Mouse (Mus musculus) spleen, adult 10 weeks (tissue): ENCODE data around the gene Snrpb. TPM values are rescaled to one million over a fixed set of nuclear protein-coding genes. Genes with fewer than 3 reads are reported as not detected.

Experiments used
- polyA plus RNA-seq: library from polyadenylated mRNA; stranded (reverse); fragments of 350-450 nt; fragmentation: Illumina TruSeq; extraction: RNeasy Lipid Tissue Mini Kit (QIAGEN cat#74804); gene quantifications from one replicate; pipeline ENCODE4 v1.2.3, GENCODE M21; 2015; ENCODE audit warnings: low replicate concordance; ENCODE audit not compliant: insufficient read depth

Snrpb gene
- 75.8 TPM for polyA plus RNA-seq

GRCm38 (mm10) chr2:130178706-130179506 lies at the start of gene Snrpb:
Snrpb (minus strand) TSS chr2:130179403.

GRCm38 (mm10) chr2:130194894-130195293 lies 15.7 kb upstream of the Snrpb start, which contains the start of gene Tmc2:
Tmc2 (plus strand) TSS chr2:130195194.

Other genes starting within 250 kb of the Snrpb start
- 0.06 TPM for gene Tgm3, start 167.1 kb downstream of the Snrpb start, polyA plus RNA-seq
- gene Tgm6, start 67.0 kb downstream of the Snrpb start, polyA plus RNA-seq: 0.07 TPM
- not detected for gene Tmc2, start 15.8 kb upstream of the Snrpb start, polyA plus RNA-seq
- 330 TPM for gene Nop56, start 95.0 kb upstream of the Snrpb start, polyA plus RNA-seq
- 131 TPM for gene Idh3b, start 105.1 kb upstream of the Snrpb start, polyA plus RNA-seq
- gene Ebf4, start 115.8 kb upstream of the Snrpb start, polyA plus RNA-seq: 0.87 TPM
- 22.9 TPM for gene Cpxm1, start 218.2 kb upstream of the Snrpb start, polyA plus RNA-seq
- gene Gm28372, start 225.8 kb upstream of the Snrpb start, polyA plus RNA-seq: not detected
- gene 1700020A23Rik, start 225.9 kb upstream of the Snrpb start, polyA plus RNA-seq: not detected
- not detected for gene Tmem239, start 227.1 kb upstream of the Snrpb start, polyA plus RNA-seq
- 139 TPM for gene Vps16, start 244.9 kb upstream of the Snrpb start, polyA plus RNA-seq
- gene Pced1a, start 245.3 kb upstream of the Snrpb start, polyA plus RNA-seq: 14.9 TPM